Mouse (Mus musculus) spleen, adult 2 months (tissue): ENCODE measurements around the gene Adgrg6.

Source experiments
- CTCF ChIP-seq: fragments of 200-500 bp; IDR thresholded peaks from 2 replicates; pipeline ENCODE4 v1.5.1; 2011; ENCODE audit warnings: mild to moderate bottlenecking, inconsistent platforms; ENCODE audit not compliant: insufficient read depth, insufficient read length, insufficient replicate concordance; ENCODE audit errors: extremely low read depth
- POLR2A ChIP-seq: fragments of 200-500 bp; IDR thresholded peaks from 2 replicates; pipeline ENCODE4 v1.6.1; 2011; ENCODE audit warnings: low read depth, low read length, inconsistent platforms

DNA sequence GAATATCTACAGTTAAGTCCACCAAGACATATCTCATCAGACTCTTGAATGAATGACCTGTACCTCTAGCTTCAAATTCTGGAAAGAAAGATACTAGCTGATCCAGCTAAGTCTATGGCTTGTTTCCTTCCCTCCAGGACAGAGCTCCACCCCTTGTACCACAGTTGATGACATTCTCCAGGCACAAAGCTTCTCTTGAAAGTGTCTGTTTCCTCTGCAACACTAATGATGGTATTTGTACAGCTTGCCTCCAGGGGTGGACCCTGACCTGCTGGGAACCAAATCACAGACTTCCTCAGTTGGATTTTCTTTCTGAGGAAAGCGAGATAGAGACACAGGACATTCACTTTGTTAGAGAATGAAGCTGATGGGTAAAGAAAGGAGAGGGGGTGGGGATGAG lies 69.1 kb downstream of the Adgrg6 start:
- TF ChIP-seq CTCF (no peak), POLR2A (no peak)
